Mouse (Mus musculus) midbrain, embryonic 10.5 days (tissue): ENCODE data around the gene Fndc1. TPM values are rescaled to one million over a fixed set of nuclear protein-coding genes. Genes with fewer than 3 reads are reported as not detected.

Experiments used
- DNase-seq: peaks from one replicate; pipeline ENCODE4 v3.0.0-alpha.2; 2017; ENCODE audit warnings: low spot score
- H3K27ac ChIP-seq: fragments of 300-500 bp; sonication (generic); replicated peaks from 2 replicates; pipeline ENCODE4 v1.5.1; 2016; ENCODE audit warnings: mild to moderate bottlenecking
- H3K27me3 ChIP-seq: fragments of 300-500 bp; sonication (generic); 2 replicates; pipeline ENCODE4 v1.6.1; 2016; ENCODE audit warnings: low read depth, mild to moderate bottlenecking; ENCODE audit not compliant: poor library complexity, severe bottlenecking
- H3K36me3 ChIP-seq: fragments of 300-500 bp; sonication (generic); 2 replicates; pipeline ENCODE4 v1.6.1; 2016; ENCODE audit warnings: mild to moderate bottlenecking, moderate library complexity
- H3K4me1 ChIP-seq: fragments of 300-500 bp; sonication (generic); 2 replicates; pipeline ENCODE4 v1.6.1; 2016
- H3K4me3 ChIP-seq: fragments of 300-500 bp; sonication (generic); 2 replicates; pipeline ENCODE4 v1.5.1; 2016; ENCODE audit warnings: mild to moderate bottlenecking, moderate library complexity
- H3K9me3 ChIP-seq: fragments of 300-500 bp; sonication (generic); replicated peaks from 2 replicates; pipeline ENCODE4 v1.6.1; 2016; ENCODE audit warnings: mild to moderate bottlenecking
- WGBS: fragments of 180-500 bp; shearing (Covaris S2); methylation state at CpG from one replicate; pipeline ENCODE4 v1.1.7; 2016; 5-methylcytosine and 5-hydroxymethylcytosine counted together
- polyA plus RNA-seq: library from polyadenylated mRNA; unstranded; fragments of >200 nt; fragmentation: Nextera tagmentation; extraction: Ambion mirVana; gene quantifications from 2 replicates; pipeline ENCODE4 v1.2.1, GENCODE M21; 2016

The Fndc1 gene
- polyA plus RNA-seq: 0.38 and 0.48 TPM in 2 replicates

DNA sequence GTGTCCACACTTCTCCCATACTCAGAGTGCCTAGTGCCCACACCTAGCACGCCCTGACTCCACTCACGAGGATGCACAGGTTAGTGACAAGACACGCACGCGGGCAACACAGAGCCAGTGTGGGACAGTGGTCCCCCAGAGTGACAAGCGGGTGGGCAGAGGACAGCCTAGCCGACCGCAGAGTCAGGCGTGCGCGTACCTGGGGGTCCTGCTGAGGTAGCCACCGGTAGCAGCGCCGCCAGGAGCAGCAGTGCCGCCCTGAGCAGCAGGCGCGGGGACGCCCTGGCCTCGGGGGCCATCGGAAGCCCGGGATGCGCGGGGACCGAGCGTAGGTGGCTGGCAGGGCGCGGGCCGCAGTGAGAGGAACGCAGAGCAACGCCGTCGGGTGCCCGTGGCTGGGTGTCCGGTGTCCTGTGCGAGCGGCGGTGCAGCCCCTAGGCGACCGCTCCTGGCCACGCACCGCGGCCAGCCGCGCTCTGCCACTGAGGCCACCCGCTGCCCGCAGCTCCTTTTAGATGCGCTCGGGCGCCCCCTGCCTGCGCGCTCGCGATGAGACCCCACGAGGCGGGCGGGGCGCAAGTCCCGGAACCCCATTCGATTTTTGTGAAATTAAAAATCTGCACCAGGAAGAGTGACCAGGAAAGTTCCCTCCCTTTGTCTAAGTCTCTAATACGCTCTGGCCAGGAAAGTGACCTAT, at the start of gene Fndc1:
Fndc1 (minus strand) TSS at position 484 of the 697 bp plus-strand sequence.
- Histone ChIP-seq H3K4me1 (peaks cover 17% of the 10 kb centered on the region), H3K27ac (peak within 1 kb of the TSS; percentile 72; the same call in 1 of the 2 replicates), H3K36me3 (no peaks in the 10 kb centered on the region), H3K4me3 (peak within 1 kb of the TSS; percentile 71), H3K9me3 (no peaks in the 10 kb centered on the region), H3K27me3 (peaks cover 52% of the 10 kb centered on the region)
- DNase-seq: peak; percentile 72
- 1% methylated on average over 60 of the region's 60 CpGs for WGBS

DNA sequence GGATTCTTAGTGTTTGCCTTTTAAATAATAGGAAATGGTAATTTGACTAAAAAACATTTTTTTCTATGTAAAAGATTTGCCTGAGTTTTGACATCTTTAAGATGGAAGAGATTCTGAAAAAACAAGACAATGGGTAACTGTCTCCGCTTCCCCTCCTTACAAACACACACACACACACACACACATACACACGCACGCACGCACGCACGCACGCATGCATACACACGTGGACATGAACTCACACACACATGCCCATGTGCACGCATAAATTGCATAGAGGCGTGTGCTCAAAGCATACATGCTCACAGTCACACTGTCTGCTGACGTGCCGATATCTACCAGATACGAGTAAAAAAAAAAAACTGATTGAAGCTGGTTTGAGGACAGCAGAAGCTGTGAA, 49.4 kb upstream of the Fndc1 start:
- DNase-seq: no peak
- H3K36me3 ChIP-seq: no peaks in the 10 kb centered on the region
- H3K27me3 ChIP-seq: no peaks in the 10 kb centered on the region
- 94% methylated on average over 13 of the region's 13 CpGs for WGBS
- no peaks in the 10 kb centered on the region for H3K9me3 ChIP-seq
- no peak overlapping the region for H3K4me3 ChIP-seq
- H3K27ac ChIP-seq: no peak overlapping the region
- H3K4me1 ChIP-seq: peaks cover 16% of the 10 kb centered on the region

DNA sequence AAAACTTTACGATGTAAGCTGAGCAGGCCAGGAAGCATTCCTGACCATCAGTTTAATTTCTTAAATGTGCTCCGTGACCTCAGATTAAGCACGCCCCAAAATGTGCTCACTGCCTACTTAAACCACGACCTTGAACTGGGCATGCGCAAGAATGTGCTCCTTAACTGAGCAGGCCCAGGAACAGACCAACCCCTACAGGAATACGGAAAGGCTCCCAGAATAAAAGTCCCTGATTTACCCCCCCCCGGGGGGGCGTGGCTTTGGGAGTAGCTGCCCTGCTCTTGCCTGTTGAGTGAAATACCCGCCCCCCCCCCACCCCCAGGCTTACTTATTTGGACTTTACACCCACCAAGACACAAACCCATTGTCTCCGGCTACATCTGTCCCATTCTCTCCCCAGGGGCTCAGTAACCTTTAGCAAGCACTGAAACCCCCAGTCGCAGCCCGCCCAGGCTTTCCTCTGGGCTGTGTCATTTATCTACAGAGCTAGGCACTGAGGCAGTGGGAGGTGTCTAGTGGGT, 48.9 kb upstream of the Fndc1 start:
- H3K4me3 ChIP-seq: no peak overlapping the region
- peak; percentile 39 for DNase-seq

DNA sequence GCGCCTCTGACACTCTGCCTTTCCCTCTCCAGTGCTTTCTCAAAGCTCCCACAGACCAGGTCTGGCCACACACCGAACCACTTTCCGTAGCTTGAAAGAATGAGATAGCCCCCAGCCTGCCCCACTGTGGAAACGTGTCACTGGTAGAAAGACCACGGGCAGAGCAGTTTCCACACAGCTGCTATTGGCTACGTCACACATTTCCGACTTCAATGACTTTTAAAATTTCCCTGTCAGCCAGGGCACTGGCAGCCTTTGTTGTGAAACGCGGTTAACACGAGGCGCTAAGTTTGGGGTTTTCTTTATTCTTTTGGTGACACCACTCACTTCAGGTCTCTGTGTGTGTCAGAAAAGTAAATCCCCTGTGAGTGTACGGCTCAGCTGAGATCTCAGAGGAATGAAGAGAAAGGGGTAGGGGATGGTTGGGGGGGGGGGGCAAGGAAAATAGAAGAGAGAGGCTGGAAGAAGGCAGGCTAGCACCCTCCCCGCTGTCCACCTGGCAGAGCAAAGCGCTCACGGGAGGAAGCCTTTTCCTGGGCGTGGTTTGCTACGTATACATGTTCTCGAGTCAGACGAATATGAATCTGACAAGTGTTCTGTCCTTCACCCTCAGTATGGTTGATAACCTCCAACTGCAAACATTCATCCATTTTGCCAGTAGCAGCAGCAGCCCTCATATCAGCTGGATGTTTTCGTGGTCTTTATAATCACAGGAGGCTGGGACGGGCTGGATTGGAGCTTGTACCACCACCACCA, 47.9 kb upstream of the Fndc1 start:
- H3K4me1 ChIP-seq: peaks cover 16% of the 10 kb centered on the region
- H3K27ac ChIP-seq: no peak overlapping the region; the same call in 1 of the 2 replicates
- no peak for DNase-seq
- 84% methylated on average over 21 of the region's 21 CpGs for WGBS
- no peaks in the 10 kb centered on the region for H3K36me3 ChIP-seq
- no peaks in the 10 kb centered on the region for H3K9me3 ChIP-seq
- no peak overlapping the region for H3K4me3 ChIP-seq
- H3K27me3 ChIP-seq: no peaks in the 10 kb centered on the region

More for the DNA sequence above, 48.9 kb upstream of the Fndc1 start:
- 28% methylated on average over 12 of the region's 12 CpGs for WGBS
- H3K4me1 ChIP-seq: peaks cover 16% of the 10 kb centered on the region
- 0 out of 2 replicates have a peak overlapping the region, but pooled peaks have one; percentile 55 for H3K27ac ChIP-seq
- H3K36me3 ChIP-seq: no peaks in the 10 kb centered on the region
- no peaks in the 10 kb centered on the region for H3K9me3 ChIP-seq
- no peaks in the 10 kb centered on the region for H3K27me3 ChIP-seq

DNA sequence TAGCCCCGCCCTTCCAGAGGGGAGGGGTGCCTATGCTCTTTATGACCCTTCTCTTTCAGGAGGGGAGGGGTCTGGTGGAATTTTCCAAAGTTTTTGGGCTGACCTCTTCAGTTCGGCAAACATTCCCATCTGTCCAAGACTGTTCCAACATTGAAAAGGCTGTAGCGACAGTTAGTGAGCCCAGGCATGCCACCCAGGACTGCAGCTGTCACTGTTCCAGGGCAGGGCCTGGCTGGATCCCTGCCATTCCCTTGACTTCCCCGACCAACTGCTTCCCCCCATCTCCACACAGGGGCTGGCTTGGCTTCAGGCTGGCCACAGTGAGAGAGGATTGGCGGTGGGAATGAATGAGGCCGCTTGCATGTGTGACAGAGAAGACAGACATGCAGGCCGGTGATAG, 46.3 kb upstream of the Fndc1 start:
- 85% methylated on average over 7 of the region's 7 CpGs for WGBS
- no peak for DNase-seq
- Histone ChIP-seq H3K36me3 (no peaks in the 10 kb centered on the region), H3K9me3 (no peaks in the 10 kb centered on the region), H3K27me3 (no peaks in the 10 kb centered on the region), H3K4me1 (peaks cover 21% of the 10 kb centered on the region), H3K4me3 (no peak overlapping the region), H3K27ac (no peak overlapping the region)

DNA sequence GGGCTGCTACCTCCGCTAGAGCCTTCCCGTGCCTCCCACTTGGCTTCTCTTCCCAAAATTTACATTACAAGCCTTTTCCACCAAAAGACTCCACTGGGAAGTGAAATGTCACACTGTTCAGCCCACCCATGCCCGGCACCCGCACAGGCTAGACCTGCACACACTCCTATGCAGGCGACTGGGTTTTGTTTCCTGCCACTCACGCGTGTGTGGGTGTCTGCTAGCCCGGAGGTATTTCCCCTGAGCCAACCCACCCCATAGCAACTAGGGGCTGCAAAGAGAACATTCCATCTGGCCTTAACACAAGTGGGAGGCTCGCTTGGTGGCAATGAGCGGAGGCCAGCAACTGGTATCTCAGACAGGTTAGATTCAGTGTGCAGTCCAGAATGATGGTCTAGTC, 44.7 kb upstream of the Fndc1 start:
- Histone ChIP-seq H3K27ac (no peak overlapping the region), H3K4me3 (no peak overlapping the region), H3K4me1 (peaks cover 21% of the 10 kb centered on the region), H3K36me3 (no peaks in the 10 kb centered on the region), H3K9me3 (no peaks in the 10 kb centered on the region), H3K27me3 (no peaks in the 10 kb centered on the region)
- DNase-seq: no peak
- WGBS: 88% methylated on average over 10 of the region's 10 CpGs

DNA sequence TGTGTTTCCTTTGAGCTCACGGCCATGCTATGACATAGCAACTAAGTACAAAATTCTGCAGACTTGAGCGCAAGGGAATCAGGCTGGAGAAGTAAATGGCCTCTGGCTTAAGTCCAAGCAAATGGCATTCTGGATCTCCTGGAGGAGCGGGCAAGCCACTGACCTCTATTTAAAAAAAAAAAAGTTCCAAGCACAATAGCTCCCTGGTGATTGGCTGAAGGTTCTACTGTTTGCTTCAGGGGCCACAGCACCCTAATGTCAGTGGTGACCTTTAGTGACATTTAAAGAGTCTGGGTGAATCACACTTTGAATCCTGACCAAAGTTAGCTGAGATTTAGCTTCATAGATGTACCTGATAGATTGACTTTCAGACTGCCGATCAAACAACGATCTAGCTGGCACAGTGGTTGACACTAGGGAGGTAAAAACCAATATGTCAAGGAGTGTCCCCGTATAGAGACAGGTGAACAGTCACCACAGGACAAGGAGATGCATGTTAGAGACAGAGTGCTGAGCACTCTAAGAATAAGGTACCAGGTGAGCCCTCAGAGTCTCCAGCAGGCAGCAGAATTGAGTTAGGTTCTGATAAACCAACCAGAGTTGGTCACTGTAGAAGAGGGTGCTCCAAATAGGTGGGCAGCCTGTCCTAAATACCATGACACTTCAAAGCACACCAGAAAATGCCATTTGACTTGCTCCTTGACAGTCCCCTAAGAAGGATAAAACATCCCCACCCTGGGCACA, 43.9 kb upstream of the Fndc1 start:
- WGBS: 87% methylated on average over 6 of the region's 6 CpGs
- Histone ChIP-seq H3K27me3 (no peaks in the 10 kb centered on the region), H3K4me3 (no peak overlapping the region), H3K4me1 (peaks cover 18% of the 10 kb centered on the region), H3K27ac (no peak overlapping the region), H3K9me3 (no peaks in the 10 kb centered on the region), H3K36me3 (no peaks in the 10 kb centered on the region)
- DNase-seq: no peak

DNA sequence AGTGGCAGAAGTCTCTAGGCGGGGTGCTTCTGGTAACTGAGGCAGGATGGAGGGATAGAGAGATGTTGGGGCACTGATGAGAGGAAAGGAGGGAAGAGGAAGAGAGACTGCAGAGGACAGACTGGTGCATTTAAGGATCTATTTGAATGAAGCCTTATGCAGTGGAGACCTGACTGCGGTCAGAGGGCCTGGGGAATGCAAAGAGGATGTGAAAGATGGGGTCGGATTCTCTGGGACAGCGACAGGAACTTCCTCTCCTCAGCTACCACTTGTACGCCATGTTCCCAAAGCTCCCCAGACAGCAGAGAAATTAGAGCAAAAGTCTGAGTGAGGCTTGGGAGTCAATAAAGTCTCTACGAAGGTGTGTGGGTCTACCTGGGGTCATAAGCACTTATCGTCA, 42.0 kb upstream of the Fndc1 start:
- no peak overlapping the region for H3K27ac ChIP-seq
- 79% methylated on average over 7 of the region's 7 CpGs for WGBS
- H3K4me3 ChIP-seq: no peak overlapping the region
- peaks cover 5% of the 10 kb centered on the region for H3K4me1 ChIP-seq
- no peaks in the 10 kb centered on the region for H3K27me3 ChIP-seq
- DNase-seq: no peak
- H3K9me3 ChIP-seq: no peaks in the 10 kb centered on the region
- H3K36me3 ChIP-seq: no peaks in the 10 kb centered on the region

DNA sequence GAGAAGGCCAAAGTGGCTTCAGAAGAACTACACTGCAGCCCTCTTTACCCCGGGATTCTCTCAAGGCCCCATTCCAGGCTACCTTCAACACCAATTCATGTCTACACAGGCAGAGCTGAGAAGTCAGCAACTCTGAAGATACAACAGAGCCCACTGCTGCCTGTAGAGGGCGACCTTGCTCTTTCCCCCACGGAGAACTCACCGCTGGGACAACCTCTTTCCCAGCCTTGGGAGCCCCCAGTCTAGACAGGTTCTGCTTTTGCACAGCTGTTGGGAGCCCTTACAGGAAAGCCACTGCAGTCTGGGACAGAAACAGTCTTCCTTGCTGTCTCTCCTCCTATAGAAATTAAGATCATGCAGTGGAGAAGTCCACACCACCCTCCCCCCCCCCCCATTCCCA, 41.5 kb upstream of the Fndc1 start:
- Histone ChIP-seq H3K4me1 (peaks cover 5% of the 10 kb centered on the region), H3K4me3 (no peak overlapping the region), H3K9me3 (no peaks in the 10 kb centered on the region), H3K27me3 (no peaks in the 10 kb centered on the region), H3K27ac (no peak overlapping the region), H3K36me3 (no peaks in the 10 kb centered on the region)
- WGBS: 11% methylated on average over 4 of the region's 4 CpGs
- peak; percentile 56 for DNase-seq

DNA sequence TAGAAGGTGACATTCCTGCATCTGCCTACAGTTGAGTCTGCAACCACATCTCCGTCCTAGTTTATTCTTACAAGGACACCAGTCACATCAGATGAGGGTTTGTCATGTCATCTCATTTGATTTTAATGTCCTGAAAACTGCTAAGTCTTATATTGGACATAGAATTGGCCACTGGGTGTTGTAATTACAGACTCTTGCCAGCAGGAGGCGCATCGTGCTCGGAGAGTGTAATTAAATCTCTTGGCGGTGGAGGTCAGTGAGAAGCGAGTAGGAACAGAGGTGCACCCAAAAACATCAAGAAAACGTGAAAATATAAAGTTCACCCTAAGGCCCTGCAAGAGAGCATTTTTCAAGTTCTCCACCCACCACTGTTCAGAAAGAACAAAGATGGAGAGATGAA, 37.6 kb upstream of the Fndc1 start:
- DNase-seq: peak; percentile 29
- Histone ChIP-seq H3K4me1 (peaks cover 5% of the 10 kb centered on the region; the same call in 1 of the 2 replicates), H3K9me3 (no peaks in the 10 kb centered on the region), H3K36me3 (no peaks in the 10 kb centered on the region), H3K27ac (no peak overlapping the region), H3K27me3 (no peaks in the 10 kb centered on the region), H3K4me3 (no peak overlapping the region)
- WGBS: 24% methylated on average over 7 of the region's 7 CpGs

DNA sequence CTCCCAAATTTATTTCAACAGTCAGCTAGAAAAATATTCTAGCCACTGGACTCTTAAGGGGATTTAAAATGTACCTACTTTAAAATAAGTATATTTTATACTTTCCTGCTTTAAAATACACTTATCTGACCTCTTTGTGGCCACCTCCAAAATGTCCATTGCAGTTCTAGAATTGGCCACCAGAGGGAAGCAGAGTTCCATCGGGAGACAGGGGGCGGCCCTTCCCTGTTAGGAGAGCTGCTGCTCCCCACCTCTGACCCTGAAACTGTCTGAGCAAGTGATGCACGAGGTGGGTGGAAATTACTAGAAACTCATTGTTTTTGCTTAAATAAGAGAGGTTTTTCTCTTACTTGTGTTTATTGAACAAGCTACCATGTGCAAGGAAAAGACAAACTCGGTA, 36.6 kb upstream of the Fndc1 start:
- Histone ChIP-seq H3K36me3 (no peaks in the 10 kb centered on the region), H3K4me3 (no peak overlapping the region), H3K4me1 (peaks cover 2% of the 10 kb centered on the region; the same call in 1 of the 2 replicates), H3K9me3 (no peaks in the 10 kb centered on the region), H3K27me3 (no peaks in the 10 kb centered on the region), H3K27ac (no peak overlapping the region)
- DNase-seq: peak; percentile 72
- 28% methylated on average over 4 of the region's 4 CpGs for WGBS

DNA sequence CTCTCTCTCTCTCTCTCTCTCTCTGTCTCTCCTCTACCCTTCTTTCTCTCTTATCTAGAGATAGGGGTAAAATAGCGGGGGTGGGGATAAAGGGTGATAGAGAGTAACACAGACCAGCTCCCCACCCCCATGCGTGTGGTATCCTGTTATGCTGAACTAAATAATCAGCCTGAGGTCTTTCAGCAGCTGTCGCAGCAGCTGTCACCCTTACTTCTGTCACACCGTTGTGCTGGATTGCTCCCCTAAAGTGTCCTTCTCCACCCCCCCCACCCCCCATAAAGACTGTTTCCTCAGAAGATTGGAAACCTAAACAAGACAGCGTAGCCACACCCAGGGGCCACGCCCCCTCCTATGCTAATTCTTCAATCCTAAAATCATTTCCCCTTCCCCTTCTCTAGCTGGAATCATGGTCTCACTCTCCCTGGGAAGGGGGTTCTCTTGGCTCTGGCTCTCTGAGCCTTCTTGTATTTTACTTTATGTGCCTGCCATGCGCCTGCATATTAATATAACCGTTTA, 33.8 kb upstream of the Fndc1 start:
- WGBS: 76% methylated on average over 8 of the region's 8 CpGs
- no peaks in the 10 kb centered on the region for H3K36me3 ChIP-seq
- no peak for DNase-seq
- H3K4me3 ChIP-seq: no peak overlapping the region
- H3K9me3 ChIP-seq: no peaks in the 10 kb centered on the region
- H3K27me3 ChIP-seq: no peaks in the 10 kb centered on the region
- no peak overlapping the region for H3K27ac ChIP-seq
- H3K4me1 ChIP-seq: 0 out of 2 replicates have a peak, but pooled peaks cover 6% of the 10 kb centered on the region
